Mouse (Mus musculus) neural tube, embryonic 12.5 days (tissue): ENCODE measurements at regions not wholly inside any gene's neighbourhood (a gene's known extent, or its start where the extent isn't known, plus 50 kb on each side); places are given as distances from the start of the nearest gene placed in this dataset.

Experiments used
- ATAC-seq: fragments of 200-750 bp; cut with Nextera tagmentation; 2 replicates; pipeline ENCODE4 v1.8.0; 2017; ENCODE audit warnings: low read depth, mild to moderate bottlenecking, moderate TSS enrichment, moderate library complexity; ENCODE audit not compliant: low FRiP score
- H3K27ac ChIP-seq: fragments of 300-500 bp; sonication (generic); 2 replicates; pipeline ENCODE4 v1.5.1; 2016
- H3K27me3 ChIP-seq: fragments of 300-500 bp; sonication (generic); replicated peaks from 2 replicates; pipeline ENCODE4 v1.6.1; 2016; ENCODE audit warnings: mild to moderate bottlenecking
- H3K36me3 ChIP-seq: fragments of 300-500 bp; sonication (generic); 2 replicates; pipeline ENCODE4 v1.6.1; 2016; ENCODE audit warnings: mild to moderate bottlenecking
- H3K4me1 ChIP-seq: fragments of 300-500 bp; sonication (generic); 2 replicates; pipeline ENCODE4 v1.6.1; 2016
- H3K4me2 ChIP-seq: fragments of 300-500 bp; sonication (generic); replicated peaks from 2 replicates; pipeline ENCODE4 v1.6.1; 2016; ENCODE audit warnings: mild to moderate bottlenecking
- H3K4me3 ChIP-seq: fragments of 300-500 bp; sonication (generic); 2 replicates; pipeline ENCODE4 v1.5.1; 2016
- H3K9ac ChIP-seq: fragments of 300-500 bp; sonication (generic); 2 replicates; pipeline ENCODE4 v1.6.1; 2016; ENCODE audit warnings: mild to moderate bottlenecking
- H3K9me3 ChIP-seq: fragments of 300-500 bp; sonication (generic); 2 replicates; pipeline ENCODE4 v1.6.1; 2016; ENCODE audit warnings: mild to moderate bottlenecking
- WGBS: fragments of 180-500 bp; shearing (Covaris S2); methylation state at CpG from one replicate; pipeline ENCODE4 v1.1.7; 2016; 5-methylcytosine and 5-hydroxymethylcytosine counted together

GRCm38 (mm10) chr7:82990708-82991107 is 123.6 kb downstream of the Mex3b start:
- Histone ChIP-seq H3K4me2 (no peak overlapping the region), H3K9ac (no peak overlapping the region), H3K36me3 (no peaks in the 10 kb centered on the region), H3K4me1 (no peaks in the 10 kb centered on the region), H3K27me3 (no peaks in the 10 kb centered on the region), H3K9me3 (no peaks in the 10 kb centered on the region), H3K4me3 (no peak overlapping the region), H3K27ac (no peak overlapping the region)
- no peak for ATAC-seq

GRCm38 (mm10) chr7:82993136-82993535 is 126.0 kb downstream of the Mex3b start:
- no peak for ATAC-seq
- Histone ChIP-seq H3K9ac (no peak overlapping the region), H3K27me3 (no peaks in the 10 kb centered on the region), H3K36me3 (no peaks in the 10 kb centered on the region), H3K4me2 (no peak overlapping the region), H3K9me3 (no peaks in the 10 kb centered on the region), H3K4me3 (no peak overlapping the region), H3K27ac (no peak overlapping the region), H3K4me1 (no peaks in the 10 kb centered on the region)
- 89% methylated on average over 5 of the region's 5 CpGs for WGBS

- Histone ChIP-seq H3K9me3 (no peaks in the 10 kb centered on the region), H3K9ac (no peak overlapping the region), H3K27ac (no peak overlapping the region), H3K36me3 (no peaks in the 10 kb centered on the region), H3K4me3 (no peak overlapping the region), H3K27me3 (no peaks in the 10 kb centered on the region), H3K4me2 (no peak overlapping the region), H3K4me1 (no peaks in the 10 kb centered on the region)
- ATAC-seq, result no peak
- 86% methylated on average over 2 of the region's 2 CpGs for WGBS
Measured at GRCm38 (mm10) chr7:82998848-82999247, 131.7 kb downstream of the Mex3b start.

GRCm38 (mm10) chr7:83007540-83007939 is 140.4 kb downstream of the Mex3b start:
- Histone ChIP-seq H3K36me3 (no peaks in the 10 kb centered on the region), H3K27me3 (no peaks in the 10 kb centered on the region), H3K4me1 (no peaks in the 10 kb centered on the region), H3K4me3 (no peak overlapping the region), H3K9me3 (no peaks in the 10 kb centered on the region), H3K27ac (no peak overlapping the region), H3K4me2 (no peak overlapping the region), H3K9ac (no peak overlapping the region)
- no peak for ATAC-seq
- WGBS, result 87% methylated on average over 4 of the region's 4 CpGs

- H3K27me3 ChIP-seq, result no peaks in the 10 kb centered on the region
- no peak overlapping the region for H3K27ac ChIP-seq
- no peaks in the 10 kb centered on the region for H3K36me3 ChIP-seq
- H3K4me3 ChIP-seq, result no peak overlapping the region
- no peaks in the 10 kb centered on the region for H3K9me3 ChIP-seq
- peaks cover 8% of the 10 kb centered on the region; the same call in 1 of the 2 replicates for H3K4me1 ChIP-seq
- ATAC-seq, result no peak
- H3K9ac ChIP-seq, result no peak overlapping the region
- 81% methylated on average over 2 of the region's 2 CpGs for WGBS
- no peak overlapping the region for H3K4me2 ChIP-seq
Measured at GRCm38 (mm10) chr7:83012145-83012544, 145.0 kb downstream of the Mex3b start.

- H3K9me3 ChIP-seq, result no peaks in the 10 kb centered on the region
- peaks cover 8% of the 10 kb centered on the region; the same call in 1 of the 2 replicates for H3K4me1 ChIP-seq
- H3K36me3 ChIP-seq, result no peaks in the 10 kb centered on the region
- 35% methylated on average over 7 of the region's 7 CpGs for WGBS
- no peak overlapping the region for H3K9ac ChIP-seq
- no peaks in the 10 kb centered on the region for H3K27me3 ChIP-seq
- H3K4me3 ChIP-seq, result no peak overlapping the region
- H3K27ac ChIP-seq, result no peak overlapping the region
- ATAC-seq, result no peak
- H3K4me2 ChIP-seq, result 0 out of 2 replicates have a peak overlapping the region, but pooled peaks have one; percentile 4
Measured at GRCm38 (mm10) chr7:83014725-83015690, 147.9 kb downstream of the Mex3b start.

- no peak for ATAC-seq
- H3K4me2 ChIP-seq, result no peak overlapping the region
- no peaks in the 10 kb centered on the region for H3K36me3 ChIP-seq
- H3K9ac ChIP-seq, result no peak overlapping the region
- no peaks in the 10 kb centered on the region for H3K27me3 ChIP-seq
- peaks cover 8% of the 10 kb centered on the region; the same call in 1 of the 2 replicates for H3K4me1 ChIP-seq
- no peaks in the 10 kb centered on the region for H3K9me3 ChIP-seq
- no peak overlapping the region for H3K27ac ChIP-seq
- H3K4me3 ChIP-seq, result no peak overlapping the region
- 27% methylated on average over 4 of the region's 4 CpGs for WGBS
Measured at GRCm38 (mm10) chr7:83015756-83016155, 148.6 kb downstream of the Mex3b start.

- Histone ChIP-seq H3K4me1 (peaks cover 8% of the 10 kb centered on the region; the same call in 1 of the 2 replicates), H3K9ac (no peak overlapping the region), H3K27ac (no peak overlapping the region), H3K4me3 (no peak overlapping the region), H3K9me3 (no peaks in the 10 kb centered on the region), H3K27me3 (no peaks in the 10 kb centered on the region), H3K36me3 (no peaks in the 10 kb centered on the region), H3K4me2 (no peak overlapping the region)
- no peak for ATAC-seq
- WGBS, result 72% methylated on average over 4 of the region's 4 CpGs
Measured at GRCm38 (mm10) chr7:83016566-83016965, 149.4 kb downstream of the Mex3b start.

GRCm38 (mm10) chr7:83020584-83020983 is 153.5 kb downstream of the Mex3b start:
- no peaks in the 10 kb centered on the region for H3K36me3 ChIP-seq
- H3K9me3 ChIP-seq, result no peaks in the 10 kb centered on the region
- H3K4me1 ChIP-seq, result no peaks in the 10 kb centered on the region
- no peak overlapping the region for H3K9ac ChIP-seq
- H3K4me3 ChIP-seq, result no peak overlapping the region
- no peak overlapping the region for H3K27ac ChIP-seq
- H3K27me3 ChIP-seq, result no peaks in the 10 kb centered on the region
- WGBS, result 93% methylated on average over 2 of the region's 2 CpGs
- no peak for ATAC-seq
- H3K4me2 ChIP-seq, result no peak overlapping the region

GRCm38 (mm10) chr7:83023990-83024389 is 156.9 kb downstream of the Mex3b start:
- H3K4me2 ChIP-seq, result no peak overlapping the region
- H3K4me3 ChIP-seq, result no peak overlapping the region
- no peaks in the 10 kb centered on the region for H3K9me3 ChIP-seq
- H3K27ac ChIP-seq, result no peak overlapping the region
- no peak for ATAC-seq
- no peak overlapping the region for H3K9ac ChIP-seq
- no peaks in the 10 kb centered on the region for H3K36me3 ChIP-seq
- H3K27me3 ChIP-seq, result no peaks in the 10 kb centered on the region
- 98% methylated on average over 1 of the region's 1 CpGs for WGBS
- H3K4me1 ChIP-seq, result no peaks in the 10 kb centered on the region

- H3K36me3 ChIP-seq, result no peaks in the 10 kb centered on the region
- H3K9me3 ChIP-seq, result no peaks in the 10 kb centered on the region
- WGBS, result 69% methylated on average over 2 of the region's 2 CpGs
- no peaks in the 10 kb centered on the region for H3K27me3 ChIP-seq
- no peak overlapping the region for H3K4me2 ChIP-seq
- no peak for ATAC-seq
- no peak overlapping the region for H3K9ac ChIP-seq
- H3K4me1 ChIP-seq, result no peaks in the 10 kb centered on the region
- H3K4me3 ChIP-seq, result no peak overlapping the region
- no peak overlapping the region for H3K27ac ChIP-seq
Measured at GRCm38 (mm10) chr7:83031101-83031500, 164.0 kb downstream of the Mex3b start.

- H3K36me3 ChIP-seq, result no peaks in the 10 kb centered on the region
- no peak overlapping the region for H3K4me3 ChIP-seq
- no peak overlapping the region for H3K27ac ChIP-seq
- no peak overlapping the region for H3K9ac ChIP-seq
- no peak for ATAC-seq
- H3K27me3 ChIP-seq, result no peaks in the 10 kb centered on the region
- no peak overlapping the region for H3K4me2 ChIP-seq
- WGBS, result 75% methylated on average over 1 of the region's 1 CpGs
- no peaks in the 10 kb centered on the region for H3K4me1 ChIP-seq
- H3K9me3 ChIP-seq, result no peaks in the 10 kb centered on the region
Measured at GRCm38 (mm10) chr7:83032025-83032424, 164.9 kb downstream of the Mex3b start.

- no peaks in the 10 kb centered on the region for H3K9me3 ChIP-seq
- ATAC-seq, result no peak
- no peaks in the 10 kb centered on the region for H3K4me1 ChIP-seq
- no peak overlapping the region for H3K27ac ChIP-seq
- no peaks in the 10 kb centered on the region for H3K36me3 ChIP-seq
- no peaks in the 10 kb centered on the region for H3K27me3 ChIP-seq
- WGBS, result 88% methylated on average over 2 of the region's 2 CpGs
- no peak overlapping the region for H3K4me3 ChIP-seq
- no peak overlapping the region for H3K9ac ChIP-seq
- H3K4me2 ChIP-seq, result no peak overlapping the region
Measured at GRCm38 (mm10) chr7:83032924-83033323, 165.8 kb downstream of the Mex3b start.
